Mouse (Mus musculus) hematopoietic stem cell, adult 5-6 weeks (primary cell): Measurements from ENCODE around the gene Tssc4. TPM values are rescaled to one million over a fixed set of nuclear protein-coding genes. Genes with fewer than 3 reads are reported as not detected.

ENCODE experiments used
- ATAC-seq, 2 experiments: fragments of 125-278 bp in 1 of 2; replicated peaks in 1 of 2; 2 replicates each; pipeline ENCODE4 v1.8.0; 2016 to 2017; ENCODE audit warnings: inconsistent platforms in 2 of 2, mild to moderate bottlenecking in 2 of 2, moderate number of reproducible peaks in 2 of 2, low read depth in 1 of 2, moderate TSS enrichment in 1 of 2; ENCODE audit not compliant: low FRiP score in 2 of 2, poor library complexity in 2 of 2, severe bottlenecking in 2 of 2, insufficient read depth in 1 of 2, low TSS enrichment in 1 of 2
- total RNA-seq: library from RNA; stranded (forward); fragments of 172-1452, 232-1000 nt; gene quantifications from 2 replicates; pipeline ENCODE4 v1.2.3, GENCODE M21; 2017

The Tssc4 gene
- total RNA-seq, 1 experiment from 2014 or later = 28.4 TPM

- no peak for ATAC-seq
Measured at GRCm38 (mm10) chr7:143057667-143058220, 11.3 kb upstream of the Tssc4 start.

GRCm38 (mm10) chr7:143058221-143058697, 10.8 kb upstream of the Tssc4 start:
- peak in 1 of 2 experiments; percentile 5; a peak in 1 of 4 replicates for ATAC-seq

GRCm38 (mm10) chr7:143059202-143059870, 9.7 kb upstream of the Tssc4 start:
- peak in 1 of 2 experiments; percentile 22; a peak in 1 of 4 replicates for ATAC-seq

GRCm38 (mm10) chr7:143062704-143063103, 6.3 kb upstream of the Tssc4 start:
- no peak for ATAC-seq

GRCm38 (mm10) chr7:143064226-143064625, 4.8 kb upstream of the Tssc4 start:
- no peak for ATAC-seq

GRCm38 (mm10) chr7:143065692-143066091, 3.4 kb upstream of the Tssc4 start:
- ATAC-seq = no peak

- no peak for ATAC-seq
Measured at GRCm38 (mm10) chr7:143067469-143067868, 1.6 kb upstream of the Tssc4 start.

GRCm38 (mm10) chr7:143067897-143068296, 1.2 kb upstream of the Tssc4 start:
- ATAC-seq = no peak

GRCm38 (mm10) chr7:143068316-143068881, 650 bp upstream of the Tssc4 start:
- ATAC-seq = no peak

- no peak for ATAC-seq
Measured at GRCm38 (mm10) chr7:143069751-143070400, 827 bp downstream of the Tssc4 start.

GRCm38 (mm10) chr7:143070506-143071070, 1.5 kb downstream of the Tssc4 start:
- no peak for ATAC-seq

- ATAC-seq = no peak
Measured at GRCm38 (mm10) chr7:143072605-143073004, 3.6 kb downstream of the Tssc4 start.

GRCm38 (mm10) chr7:143073086-143073485, 4.0 kb downstream of the Tssc4 start:
- no peak for ATAC-seq

- ATAC-seq = no peak
Measured at GRCm38 (mm10) chr7:143075394-143075793, 6.3 kb downstream of the Tssc4 start.

- no peak for ATAC-seq
Measured at GRCm38 (mm10) chr7:143077351-143077750, 8.3 kb downstream of the Tssc4 start.

- ATAC-seq = no peak
Measured at GRCm38 (mm10) chr7:143082024-143082423, 13.0 kb downstream of the Tssc4 start.

GRCm38 (mm10) chr7:143083708-143084107, 14.7 kb downstream of the Tssc4 start:
- no peak for ATAC-seq

- peak; percentile 70 to 73; a peak in 3 of 4 replicates for ATAC-seq
Measured at GRCm38 (mm10) chr7:143086366-143086765, 17.3 kb downstream of the Tssc4 start.
